Mouse (Mus musculus) megakaryocyte, embryonic 14.5 days (primary cell): ENCODE data around the gene Calcoco1.

Source experiments
- FLI1 ChIP-seq: IDR thresholded peaks from 2 replicates; pipeline ENCODE4 v1.6.1; 2012; ENCODE audit warnings: low read length, inconsistent platforms, mixed read lengths
- GATA1 ChIP-seq: IDR thresholded peaks from 3 replicates; pipeline ENCODE4 v1.6.1; 2012; ENCODE audit warnings: mixed read lengths, low read length, inconsistent platforms, borderline replicate concordance

- TF ChIP-seq GATA1 (no peak), FLI1 (no peak)
Measured at GRCm38 (mm10) chr15:102753170-102753569, 31.2 kb upstream of the Calcoco1 start.
